Mouse (Mus musculus) cerebellum, adult 2 months (tissue): ENCODE measurements around the gene Nobox.

Source experiments
- CTCF ChIP-seq: fragments of 200-500 bp; IDR thresholded peaks from 2 replicates; pipeline ENCODE4 v1.5.1; 2011; ENCODE audit warnings: low read depth, mild to moderate bottlenecking, control low read depth, low read length, moderate library complexity, borderline replicate concordance; ENCODE audit not compliant: insufficient read depth
- POLR2A ChIP-seq: fragments of 200-500 bp; IDR thresholded peaks from 2 replicates; pipeline ENCODE4 v1.6.1; 2011; ENCODE audit warnings: low read length, control low read depth, borderline replicate concordance; ENCODE audit not compliant: insufficient read depth

GRCm38 (mm10) chr6:43312961-43313656 lies 3.8 kb upstream of the Nobox start:
- TF ChIP-seq CTCF (no peak), POLR2A (no peak)
